Mouse (Mus musculus): ENCODE results near the gene Taar7a. TPM values are rescaled to one million over a fixed set of nuclear protein-coding genes. Genes with fewer than 3 reads are reported as not detected.

Taar7a gene
- polyA plus RNA-seq, 1 experiment from 2014 or later, result not detected

DNA sequence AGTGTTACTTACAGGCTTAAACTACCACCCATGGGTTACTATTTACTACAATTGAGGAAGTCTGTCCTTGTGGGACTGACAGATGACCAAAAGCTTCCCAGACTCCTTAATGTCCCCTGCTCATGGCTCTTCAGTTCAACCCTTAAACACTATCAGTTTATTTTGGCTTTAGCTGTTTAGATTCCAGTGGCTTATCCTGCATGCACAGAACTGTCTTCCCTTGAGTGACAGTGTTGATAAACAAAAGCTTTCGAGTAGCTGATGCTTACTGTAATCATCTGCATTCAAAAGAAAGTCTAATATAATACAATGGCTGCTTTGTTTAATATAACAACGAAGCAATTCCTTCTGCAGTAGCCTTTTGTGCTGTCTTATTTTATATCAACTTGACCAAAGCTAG lies 13.8 kb upstream of the Taar7a start:
- Histone ChIP-seq H3K27me3 (replicated peaks; ENCODE audit: control insufficient read depth, insufficient read depth, low read length) (no peaks in the 10 kb centered on the region), H3K4me2 (replicated peaks; ENCODE audit: low read depth) (no peak overlapping the region), H3K27ac (ENCODE audit: low read depth, low read length) (no peak overlapping the region), H3K4me1 (replicated peaks; ENCODE audit: control insufficient read depth, insufficient read depth, low read length) (no peaks in the 10 kb centered on the region), H3K4me3 (ENCODE audit: low read depth, low read length) (no peak overlapping the region), H3K36me3 (ENCODE audit: control insufficient read depth, insufficient read depth) (no peaks in the 10 kb centered on the region), H3K9me3 (ENCODE audit: control insufficient read depth) (no peaks in the 10 kb centered on the region), H3K9ac (ENCODE audit: low read depth, low read length) (no peak overlapping the region)
- no peak for TF ChIP-seq CTCF (IDR thresholded peaks at IDR 0.05; ENCODE audit: low read depth)
- WGBS, result 42% methylated on average over 2 of the region's 2 CpGs
- ATAC-seq, result no peak

DNA sequence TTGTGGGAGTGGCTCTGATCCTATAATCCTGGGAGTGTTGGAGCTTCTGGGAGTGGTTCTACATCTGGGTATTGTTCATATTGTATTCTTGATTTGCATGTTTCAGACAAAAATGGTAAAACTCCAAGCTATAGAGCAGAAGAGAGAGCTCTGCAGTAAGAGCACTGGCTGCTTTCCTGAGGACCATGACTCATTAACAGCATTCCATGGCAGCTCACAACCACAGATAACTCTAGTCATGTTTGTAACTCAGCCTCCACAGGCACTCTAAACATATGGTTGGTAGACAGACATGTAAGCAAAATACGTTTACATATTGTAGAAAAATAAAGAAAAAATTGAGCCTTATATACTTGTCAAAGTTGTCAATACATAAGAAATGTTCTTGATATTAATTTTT lies 13.2 kb upstream of the Taar7a start:
- no peak for ATAC-seq
- H3K9ac ChIP-seq (ENCODE audit: low read depth, low read length), result no peak overlapping the region
- TF ChIP-seq CTCF (IDR thresholded peaks at IDR 0.05; ENCODE audit: low read depth), result no peak
- WGBS, result 65% methylated on average over 1 of the region's 1 CpGs
- H3K4me2 ChIP-seq (replicated peaks; ENCODE audit: low read depth), result no peak overlapping the region
- no peaks in the 10 kb centered on the region for H3K27me3 ChIP-seq (replicated peaks; ENCODE audit: control insufficient read depth, insufficient read depth, low read length)
- no peak overlapping the region for H3K4me3 ChIP-seq (ENCODE audit: low read depth, low read length)
- H3K36me3 ChIP-seq (ENCODE audit: control insufficient read depth, insufficient read depth), result no peaks in the 10 kb centered on the region
- H3K9me3 ChIP-seq (ENCODE audit: control insufficient read depth), result no peaks in the 10 kb centered on the region
- no peaks in the 10 kb centered on the region for H3K4me1 ChIP-seq (replicated peaks; ENCODE audit: control insufficient read depth, insufficient read depth, low read length)
- H3K27ac ChIP-seq (ENCODE audit: low read depth, low read length), result no peak overlapping the region

DNA sequence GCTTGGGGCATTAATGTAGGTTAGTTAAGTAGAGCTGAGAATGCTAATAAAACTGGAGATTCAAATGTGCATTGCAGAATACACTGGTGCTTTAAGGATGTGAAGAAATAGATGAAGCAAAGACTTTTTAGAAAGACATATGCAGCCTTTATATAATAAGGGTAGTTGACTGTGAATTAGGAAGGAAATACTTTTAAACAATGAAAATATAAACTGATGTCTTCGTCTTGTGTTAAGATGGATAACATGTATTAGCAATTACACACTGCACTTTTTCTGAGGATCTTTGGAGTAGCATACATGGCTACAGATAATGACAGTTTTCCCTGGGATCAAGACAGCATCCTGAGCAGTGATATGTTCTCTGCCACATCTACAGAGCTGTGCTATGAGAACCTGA lies 6.4 kb upstream of the Taar7a start, which contains the start of gene Taar7b:
Taar7b (plus strand) TSS at position 301 of the 400 bp plus-strand sequence.
- no peak within 1 kb of the TSS for H3K27ac ChIP-seq (ENCODE audit: low read depth, low read length)
- H3K9me3 ChIP-seq (ENCODE audit: control insufficient read depth), result no peaks in the 10 kb centered on the region
- WGBS, result 76% methylated on average over 1 of the region's 1 CpGs
- H3K36me3 ChIP-seq (ENCODE audit: control insufficient read depth, insufficient read depth), result no peaks in the 10 kb centered on the region
- H3K4me3 ChIP-seq (ENCODE audit: low read depth, low read length), result no peak within 1 kb of the TSS
- TF ChIP-seq CTCF (IDR thresholded peaks at IDR 0.05; ENCODE audit: low read depth), result no peak
- H3K4me2 ChIP-seq (replicated peaks; ENCODE audit: low read depth), result no peak within 1 kb of the TSS
- ATAC-seq, result no peak
- H3K4me1 ChIP-seq (replicated peaks; ENCODE audit: control insufficient read depth, insufficient read depth, low read length), result no peaks in the 10 kb centered on the region
- no peaks in the 10 kb centered on the region for H3K27me3 ChIP-seq (replicated peaks; ENCODE audit: control insufficient read depth, insufficient read depth, low read length)
- no peak within 1 kb of the TSS for H3K9ac ChIP-seq (ENCODE audit: low read depth, low read length)

DNA sequence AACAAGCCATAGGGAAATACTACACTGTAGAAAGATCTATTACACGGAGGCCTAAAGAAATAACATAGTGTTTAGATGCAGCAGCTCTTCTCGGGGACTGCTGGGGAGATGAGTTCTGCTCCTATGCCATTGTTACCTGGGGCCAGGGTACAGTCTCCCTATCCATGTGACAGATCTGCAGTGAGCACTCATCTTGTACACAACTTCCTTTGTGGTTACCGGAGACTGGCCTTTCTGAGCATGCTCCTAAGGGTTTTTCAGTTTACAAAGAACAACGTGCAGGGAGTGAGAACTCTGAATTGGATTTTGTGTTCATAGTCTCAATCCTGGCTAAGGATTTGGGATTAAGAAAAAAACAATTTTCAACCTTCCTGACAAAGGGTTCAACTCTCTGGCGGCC lies 6.9 kb downstream of the Taar7a start:
- no peak overlapping the region for H3K4me3 ChIP-seq (ENCODE audit: low read depth, low read length)
- ATAC-seq, result no peak
- 71% methylated on average over 5 of the region's 5 CpGs for WGBS
- no peak for TF ChIP-seq CTCF (IDR thresholded peaks at IDR 0.05; ENCODE audit: low read depth)
- H3K9me3 ChIP-seq (ENCODE audit: control insufficient read depth), result no peaks in the 10 kb centered on the region
- no peaks in the 10 kb centered on the region for H3K36me3 ChIP-seq (ENCODE audit: control insufficient read depth, insufficient read depth)
- no peaks in the 10 kb centered on the region for H3K27me3 ChIP-seq (replicated peaks; ENCODE audit: control insufficient read depth, insufficient read depth, low read length)
- H3K4me1 ChIP-seq (replicated peaks; ENCODE audit: control insufficient read depth, insufficient read depth, low read length), result no peaks in the 10 kb centered on the region
- no peak overlapping the region for H3K9ac ChIP-seq (ENCODE audit: low read depth, low read length)
- no peak overlapping the region for H3K27ac ChIP-seq (ENCODE audit: low read depth, low read length)
- no peak overlapping the region for H3K4me2 ChIP-seq (replicated peaks; ENCODE audit: low read depth)

DNA sequence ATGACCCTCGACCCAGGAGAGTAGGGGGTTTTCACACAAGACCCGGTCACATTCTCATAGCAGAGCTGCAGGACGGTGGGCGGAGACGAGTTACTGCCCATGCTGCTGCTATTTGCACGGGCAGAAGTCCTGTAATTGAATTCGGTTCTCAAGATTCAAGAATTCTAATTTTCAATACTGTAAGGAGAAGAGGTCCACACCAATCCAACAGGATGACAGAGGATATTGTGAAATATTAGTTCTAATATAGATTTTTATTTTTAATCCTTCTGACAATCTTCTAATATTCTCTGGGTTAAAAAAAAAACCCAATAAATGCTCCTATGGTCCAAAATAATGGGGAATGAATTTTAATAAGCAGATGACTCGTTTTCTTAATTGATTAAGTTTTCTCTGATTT lies 7.7 kb downstream of the Taar7a start, which contains the start of gene Taar6:
Taar6 (minus strand) TSS at position 101 of the 400 bp plus-strand sequence.
- 80% methylated on average over 8 of the region's 8 CpGs for WGBS
- H3K36me3 ChIP-seq (ENCODE audit: control insufficient read depth, insufficient read depth), result no peaks in the 10 kb centered on the region
- no peaks in the 10 kb centered on the region for H3K4me1 ChIP-seq (replicated peaks; ENCODE audit: control insufficient read depth, insufficient read depth, low read length)
- no peak for ATAC-seq
- no peak within 1 kb of the TSS for H3K27ac ChIP-seq (ENCODE audit: low read depth, low read length)
- TF ChIP-seq CTCF (IDR thresholded peaks at IDR 0.05; ENCODE audit: low read depth), result no peak
- no peak within 1 kb of the TSS for H3K4me2 ChIP-seq (replicated peaks; ENCODE audit: low read depth)
- H3K4me3 ChIP-seq (ENCODE audit: low read depth, low read length), result no peak within 1 kb of the TSS
- H3K27me3 ChIP-seq (replicated peaks; ENCODE audit: control insufficient read depth, insufficient read depth, low read length), result no peaks in the 10 kb centered on the region
- no peak within 1 kb of the TSS for H3K9ac ChIP-seq (ENCODE audit: low read depth, low read length)
- no peaks in the 10 kb centered on the region for H3K9me3 ChIP-seq (ENCODE audit: control insufficient read depth)

DNA sequence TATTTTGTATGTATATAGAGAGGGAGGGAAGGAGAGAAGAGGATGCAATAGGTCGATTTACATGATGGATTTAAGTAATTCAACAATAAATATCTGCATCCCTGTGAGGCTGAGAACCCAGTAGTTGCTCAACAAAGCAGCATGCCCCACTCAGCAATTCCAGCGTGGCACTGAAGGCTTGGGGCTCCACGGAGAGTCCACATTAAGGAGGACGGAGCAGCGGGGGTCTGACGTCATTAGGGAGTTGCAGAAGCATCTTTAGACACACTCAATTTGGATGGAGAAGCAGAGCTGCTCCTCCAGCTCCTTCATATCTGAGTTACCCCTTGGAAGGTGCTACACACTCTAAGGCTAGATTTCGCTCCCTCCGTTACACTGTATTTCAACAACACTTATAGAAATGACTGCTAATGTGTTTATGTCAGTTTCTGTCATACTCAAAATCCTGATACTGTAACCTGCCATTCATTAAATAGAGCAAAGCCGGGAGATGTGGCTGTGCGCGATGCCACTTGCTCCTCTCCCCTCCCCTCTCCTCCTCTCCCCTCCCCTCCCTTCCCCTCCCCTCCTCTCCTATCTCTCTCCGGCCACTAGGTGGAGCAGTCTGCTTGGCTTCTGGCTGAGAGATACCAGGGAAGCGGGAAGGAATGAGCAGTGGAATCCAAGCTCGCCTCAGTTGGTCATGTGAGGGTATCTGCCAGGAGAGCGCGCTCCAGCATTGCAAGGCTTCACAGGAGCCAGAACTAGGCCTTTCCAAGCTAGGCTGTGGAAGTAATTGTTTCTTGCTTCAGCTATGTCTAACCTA lies 14.2 kb downstream of the Taar7a start:
- H3K36me3 ChIP-seq (ENCODE audit: control insufficient read depth, insufficient read depth), result no peaks in the 10 kb centered on the region
- peak; percentile 93 for TF ChIP-seq CTCF (IDR thresholded peaks at IDR 0.05; ENCODE audit: low read depth)
- no peaks in the 10 kb centered on the region for H3K9me3 ChIP-seq (ENCODE audit: control insufficient read depth)
- WGBS, result 47% methylated on average over 16 of the region's 16 CpGs
- no peak overlapping the region for H3K4me2 ChIP-seq (replicated peaks; ENCODE audit: low read depth)
- H3K4me1 ChIP-seq (replicated peaks; ENCODE audit: control insufficient read depth, insufficient read depth, low read length), result no peaks in the 10 kb centered on the region
- no peak overlapping the region for H3K9ac ChIP-seq (ENCODE audit: low read depth, low read length)
- no peak overlapping the region for H3K27ac ChIP-seq (ENCODE audit: low read depth, low read length)
- H3K27me3 ChIP-seq (replicated peaks; ENCODE audit: control insufficient read depth, insufficient read depth, low read length), result no peaks in the 10 kb centered on the region
- no peak overlapping the region for H3K4me3 ChIP-seq (ENCODE audit: low read depth, low read length)
- peak; percentile 85 for ATAC-seq
